Mouse (Mus musculus) intestine, postnatal 0 days (tissue): Measurements from ENCODE around the gene Dr1. TPM values are rescaled to one million over a fixed set of nuclear protein-coding genes. Genes with fewer than 3 reads are reported as not detected.
A peak's percentile ranks its signal among the peaks of the same experiment; 100 is the strongest.
"Not testable (repeated sequence)": the region's sequence is repeated elsewhere in the genome, so short reads cannot be mapped to it uniquely, and the experiment has no call there.

ENCODE experiments used
- ATAC-seq: fragments of 200-750 bp; cut with Nextera tagmentation; 2 replicates; pipeline ENCODE4 v1.8.0; 2017; ENCODE audit warnings: mild to moderate bottlenecking, moderate TSS enrichment, moderate library complexity
- H3K27ac ChIP-seq: fragments of 300-500 bp; sonication (generic); 2 replicates; pipeline ENCODE4 v1.5.1; 2014; ENCODE audit warnings: mild to moderate bottlenecking, low read depth, low read length, moderate library complexity
- H3K27me3 ChIP-seq: fragments of 300-500 bp; sonication (generic); replicated peaks from 2 replicates; pipeline ENCODE4 v1.6.1; 2014; ENCODE audit warnings: low read length, mixed read lengths; ENCODE audit not compliant: control insufficient read depth, insufficient read depth
- H3K36me3 ChIP-seq: fragments of 300-500 bp; sonication (generic); 2 replicates; pipeline ENCODE4 v1.6.1; 2014; ENCODE audit warnings: mild to moderate bottlenecking, moderate library complexity; ENCODE audit not compliant: control insufficient read depth, insufficient read depth
- H3K4me1 ChIP-seq: fragments of 300-500 bp; sonication (generic); replicated peaks from 2 replicates; pipeline ENCODE4 v1.6.1; 2014; ENCODE audit warnings: antibody characterized with exemption, low read length, mixed read lengths; ENCODE audit not compliant: control insufficient read depth, insufficient read depth
- H3K4me2 ChIP-seq: fragments of 300-500 bp; sonication (generic); replicated peaks from 2 replicates; pipeline ENCODE4 v1.6.1; 2014; ENCODE audit warnings: low read depth, mild to moderate bottlenecking, moderate library complexity
- H3K4me3 ChIP-seq: fragments of 300-500 bp; sonication (generic); 2 replicates; pipeline ENCODE4 v1.5.1; 2014; ENCODE audit warnings: low read depth, low read length
- H3K9ac ChIP-seq: fragments of 300-500 bp; sonication (generic); 2 replicates; pipeline ENCODE4 v1.6.1; 2014; ENCODE audit warnings: mild to moderate bottlenecking, low read depth, low read length
- H3K9me3 ChIP-seq: fragments of 300-500 bp; sonication (generic); 2 replicates; pipeline ENCODE4 v1.6.1; 2016; ENCODE audit warnings: mixed run types; ENCODE audit not compliant: control insufficient read depth
- CTCF ChIP-seq: sonication (generic); IDR thresholded peaks from 2 replicates; pipeline ENCODE4 v1.5.1; 2016; ENCODE audit warnings: low read depth, mild to moderate bottlenecking, control low read depth, antibody characterized with exemption, moderate library complexity
- WGBS: fragments of 180-500 bp; shearing (Covaris S2); extraction: QIAGEN DNeasy Blood & Tissue Kit; methylation state at CpG from one replicate; pipeline ENCODE4 v1.1.7; 2014; 5-methylcytosine and 5-hydroxymethylcytosine counted together
- polyA plus RNA-seq: library from polyadenylated mRNA; unstranded; fragments of >200 nt; fragmentation: Nextera tagmentation; extraction: Ambion mirVana; gene quantifications from 2 replicates; pipeline ENCODE4 v1.2.1, GENCODE M21; 2015

Dr1 gene
- polyA plus RNA-seq, 1 experiment from 2014 or later, result 29.8 TPM

- H3K9ac ChIP-seq, result no peak overlapping the region; the same call in 1 of the 2 replicates
- no peaks in the 10 kb centered on the region for H3K36me3 ChIP-seq
- H3K4me3 ChIP-seq, result no peak overlapping the region
- no peak for TF ChIP-seq CTCF
- H3K4me2 ChIP-seq, result no peak overlapping the region
- no peaks in the 10 kb centered on the region for H3K4me1 ChIP-seq
- no peaks in the 10 kb centered on the region for H3K9me3 ChIP-seq
- WGBS, result 42% methylated on average over 4 of the region's 4 CpGs
- no peaks in the 10 kb centered on the region for H3K27me3 ChIP-seq
- H3K27ac ChIP-seq, result no peak overlapping the region
- ATAC-seq, result no peak
Observed at GRCm38 (mm10) chr5:108262722-108263121, 6.0 kb upstream of the Dr1 start.

- H3K4me1 ChIP-seq, H3K36me3 ChIP-seq, H3K9ac ChIP-seq, ATAC-seq, H3K4me3 ChIP-seq, H3K9me3 ChIP-seq, H3K27me3 ChIP-seq, H3K4me2 ChIP-seq, H3K27ac ChIP-seq: not testable (repeated sequence)
- 82% methylated on average over 1 of the region's 1 CpGs for WGBS
Observed at GRCm38 (mm10) chr5:108263785-108264184, 4.9 kb upstream of the Dr1 start.

- Histone ChIP-seq H3K27ac (peak overlapping the region; percentile 30; the same call in 1 of the 2 replicates), H3K9ac (no peak overlapping the region), H3K4me1 (0 out of 2 replicates have a peak, but pooled peaks cover 4% of the 10 kb centered on the region), H3K36me3 (no peaks in the 10 kb centered on the region), H3K4me2 (no peak overlapping the region), H3K9me3 (no peaks in the 10 kb centered on the region), H3K27me3 (no peaks in the 10 kb centered on the region), H3K4me3 (no peak overlapping the region)
- TF ChIP-seq CTCF, result no peak
- ATAC-seq, result no peak
Observed at GRCm38 (mm10) chr5:108266990-108267389, 1.7 kb upstream of the Dr1 start.

GRCm38 (mm10) chr5:108269063-108269810 lies 540 bp downstream of the Dr1 start:
- 0 out of 2 replicates have a peak, but pooled peaks cover 4% of the 10 kb centered on the region for H3K4me1 ChIP-seq
- no peaks in the 10 kb centered on the region for H3K9me3 ChIP-seq
- under 1% methylated on average over 44 of the region's 44 CpGs for WGBS
- peak; percentile 46 for ATAC-seq
- H3K4me2 ChIP-seq, result peak overlapping the region; percentile 88
- no peaks in the 10 kb centered on the region for H3K27me3 ChIP-seq
- H3K27ac ChIP-seq, result peak overlapping the region; percentile 94
- H3K36me3 ChIP-seq, result no peaks in the 10 kb centered on the region
- peak overlapping the region; percentile 95 for H3K4me3 ChIP-seq
- peak; percentile 7; the same call in 1 of the 2 replicates for TF ChIP-seq CTCF
- H3K9ac ChIP-seq, result peak overlapping the region; percentile 97

- Histone ChIP-seq H3K4me2 (peak overlapping the region; percentile 88), H3K4me1 (0 out of 2 replicates have a peak, but pooled peaks cover 4% of the 10 kb centered on the region), H3K27me3 (no peaks in the 10 kb centered on the region), H3K27ac (peak overlapping the region; percentile 94; the same call in 1 of the 2 replicates), H3K9ac (peak overlapping the region; percentile 97), H3K36me3 (no peaks in the 10 kb centered on the region), H3K4me3 (peak overlapping the region; percentile 95), H3K9me3 (no peaks in the 10 kb centered on the region)
- WGBS, result 1% methylated on average over 7 of the region's 7 CpGs
- no peak for TF ChIP-seq CTCF
- ATAC-seq, result no peak
Observed at GRCm38 (mm10) chr5:108269811-108270151, 1.1 kb downstream of the Dr1 start.

- peak overlapping the region; percentile 95 for H3K4me3 ChIP-seq
- TF ChIP-seq CTCF, result no peak
- 0 out of 2 replicates have a peak overlapping the region, but pooled peaks have one; percentile 19 for H3K9ac ChIP-seq
- WGBS, result 18% methylated on average over 9 of the region's 9 CpGs
- H3K4me2 ChIP-seq, result peak overlapping the region; percentile 88
- no peak overlapping the region for H3K27ac ChIP-seq
- 0 out of 2 replicates have a peak, but pooled peaks cover 4% of the 10 kb centered on the region for H3K4me1 ChIP-seq
- no peak for ATAC-seq
- no peaks in the 10 kb centered on the region for H3K36me3 ChIP-seq
- no peaks in the 10 kb centered on the region for H3K9me3 ChIP-seq
- no peaks in the 10 kb centered on the region for H3K27me3 ChIP-seq
Observed at GRCm38 (mm10) chr5:108270415-108270814, 1.7 kb downstream of the Dr1 start.

GRCm38 (mm10) chr5:108271345-108271744 lies 2.6 kb downstream of the Dr1 start:
- H3K4me2 ChIP-seq, result peak overlapping the region; percentile 88; the same call in 1 of the 2 replicates
- not testable (repeated sequence) for H3K4me1 ChIP-seq, H3K27ac ChIP-seq, H3K9ac ChIP-seq, H3K27me3 ChIP-seq, H3K9me3 ChIP-seq, H3K4me3 ChIP-seq, H3K36me3 ChIP-seq, ATAC-seq
- 85% methylated on average over 6 of the region's 6 CpGs for WGBS
